Mouse (Mus musculus): ENCODE data around the gene Tecpr2.

The Tecpr2 gene

DNA sequence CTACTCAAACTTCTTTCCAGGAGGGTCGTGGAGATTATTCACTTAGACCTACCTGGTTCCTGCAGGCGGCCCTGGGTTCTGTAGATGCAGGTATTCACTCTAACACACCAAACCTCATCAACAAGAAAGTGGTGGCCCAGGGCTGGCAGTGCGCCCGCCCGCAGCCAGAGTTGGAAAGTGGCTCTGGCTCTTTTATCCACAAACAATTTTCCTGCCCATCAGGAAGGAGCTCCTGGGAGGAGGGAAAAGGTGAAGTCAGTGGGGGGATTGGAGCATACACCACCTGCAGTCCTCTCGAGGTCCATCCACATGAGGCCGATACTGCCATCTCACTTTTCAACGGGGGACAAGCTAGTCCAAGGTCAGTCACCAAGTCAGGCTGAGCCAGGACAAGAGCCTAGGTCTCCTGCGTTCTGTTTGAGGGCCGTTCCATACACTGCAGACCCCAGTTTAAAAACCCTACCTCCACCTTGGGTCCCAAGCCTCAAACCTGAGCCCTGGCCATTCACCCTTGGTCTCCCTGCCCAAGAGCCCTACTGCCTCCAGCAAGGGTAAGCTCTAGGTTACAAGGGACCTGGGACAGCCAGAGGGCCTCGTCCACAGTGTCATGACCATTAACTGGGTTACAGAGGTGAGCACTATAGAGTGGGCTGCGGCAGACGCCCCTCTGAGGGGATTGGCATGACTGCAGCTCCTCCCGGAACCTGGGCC, 89.0 kb downstream of the Tecpr2 start:
- peak in 1 of 2 experiments; percentile 20 for DNase-seq (ENCODE audit: low spot score in 2 of 2)

DNA sequence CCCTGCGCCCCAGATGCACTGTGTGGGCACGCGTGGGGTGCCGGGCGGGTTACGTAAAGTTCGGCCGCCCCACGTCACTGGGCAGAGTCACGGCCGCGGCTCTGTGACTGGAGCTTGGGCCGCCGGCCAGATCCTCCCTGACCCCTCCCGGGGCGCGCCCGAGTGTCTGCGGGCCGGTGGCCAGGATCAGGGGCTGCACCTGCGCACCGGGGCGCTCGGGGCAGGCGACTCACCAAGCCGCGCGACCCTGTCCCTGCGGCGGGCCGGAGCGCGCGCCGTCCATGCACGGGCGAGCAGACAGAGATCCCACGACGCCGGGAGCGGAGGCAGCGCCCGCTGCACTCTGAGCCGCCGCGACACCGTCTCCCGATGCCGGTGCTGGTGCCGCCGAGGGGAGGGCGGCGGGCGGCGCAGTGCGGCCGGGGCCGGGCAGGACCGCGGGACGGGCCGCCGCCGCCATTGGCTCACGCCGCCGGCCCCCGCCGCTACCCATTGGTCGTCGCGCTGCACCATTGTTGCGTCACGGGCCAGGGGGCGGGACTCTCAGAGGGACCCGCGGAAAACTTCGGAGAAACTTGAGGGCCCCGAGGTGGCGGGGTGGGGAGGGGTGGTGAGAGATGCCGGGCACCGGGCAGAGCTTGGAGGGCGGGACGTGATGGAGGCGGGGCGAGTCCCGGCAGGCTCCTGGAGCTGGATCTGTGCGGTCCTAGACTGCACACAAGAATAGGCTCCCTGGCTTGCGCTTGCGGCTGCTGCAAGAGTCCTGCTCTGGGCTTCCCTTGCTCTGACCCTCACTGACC, 89.7 kb downstream of the Tecpr2 start, which contains the start of gene Ankrd9:
Ankrd9 (minus strand) TSS at position 434 of the 800 bp plus-strand sequence.
- DNase-seq (ENCODE audit: low spot score in 2 of 2) = peak; percentile 60 to 90

DNA sequence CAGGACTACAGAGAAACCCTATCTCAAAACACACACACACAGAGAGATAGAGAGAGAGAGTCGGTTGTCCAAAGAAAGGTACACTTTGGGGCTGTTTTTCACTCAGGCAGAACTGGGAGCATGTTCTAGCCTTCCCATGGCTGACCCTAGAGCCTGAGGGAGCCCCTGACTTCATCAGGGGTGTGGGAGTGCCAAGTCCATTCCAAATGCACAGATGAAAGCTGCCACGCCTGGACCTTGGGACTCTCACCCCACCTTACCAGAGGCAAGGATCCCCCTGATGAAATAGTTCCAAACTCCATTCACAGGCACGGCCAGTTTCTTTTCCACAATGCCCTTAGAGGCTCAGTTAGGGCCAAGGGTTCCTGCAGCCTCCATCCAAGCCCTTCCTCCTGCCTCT, 90.7 kb downstream of the Tecpr2 start:
- no peak for DNase-seq (ENCODE audit: low spot score in 2 of 2)

DNA sequence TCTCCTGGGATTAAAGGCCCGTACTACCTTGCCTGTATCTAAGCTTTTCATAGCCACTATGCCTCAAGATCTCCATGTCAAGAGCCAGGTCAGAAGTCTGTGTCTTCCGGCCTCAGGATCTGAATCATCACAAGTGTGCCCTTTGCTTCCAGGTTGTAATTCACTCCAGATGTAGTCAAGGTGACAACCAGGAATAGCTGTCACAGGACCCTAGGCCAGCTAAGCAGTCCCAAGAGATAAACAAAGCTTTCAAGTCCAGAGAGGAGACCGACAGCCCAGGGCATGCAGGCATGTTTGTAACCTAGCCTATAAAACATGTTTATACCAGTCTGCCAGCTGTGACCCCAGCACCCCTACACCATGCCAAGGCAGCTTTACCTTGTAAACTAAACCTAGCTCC, 92.7 kb downstream of the Tecpr2 start:
- DNase-seq (ENCODE audit: low spot score in 2 of 2) = no peak

DNA sequence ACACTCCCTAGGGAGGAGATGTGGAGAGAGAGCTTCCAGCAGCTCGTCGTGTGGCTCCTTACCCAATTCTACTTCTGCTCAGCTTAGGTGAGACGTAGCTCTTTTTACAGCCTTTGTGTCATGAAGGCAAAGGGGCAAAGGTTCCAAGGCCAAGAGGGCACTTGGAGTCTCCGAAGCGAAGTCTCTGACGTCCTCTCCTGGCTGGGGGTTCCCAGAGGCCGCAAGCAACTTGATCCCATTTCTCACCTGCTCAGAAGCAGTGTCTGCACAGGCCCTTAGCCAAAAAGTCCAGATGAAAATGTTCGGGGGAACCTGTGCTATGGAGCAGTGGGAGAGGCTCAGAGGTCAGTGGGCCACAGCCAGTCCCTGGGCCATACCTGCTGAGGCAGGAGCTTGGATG, 94.0 kb downstream of the Tecpr2 start:
- DNase-seq (ENCODE audit: low spot score in 2 of 2) = no peak

DNA sequence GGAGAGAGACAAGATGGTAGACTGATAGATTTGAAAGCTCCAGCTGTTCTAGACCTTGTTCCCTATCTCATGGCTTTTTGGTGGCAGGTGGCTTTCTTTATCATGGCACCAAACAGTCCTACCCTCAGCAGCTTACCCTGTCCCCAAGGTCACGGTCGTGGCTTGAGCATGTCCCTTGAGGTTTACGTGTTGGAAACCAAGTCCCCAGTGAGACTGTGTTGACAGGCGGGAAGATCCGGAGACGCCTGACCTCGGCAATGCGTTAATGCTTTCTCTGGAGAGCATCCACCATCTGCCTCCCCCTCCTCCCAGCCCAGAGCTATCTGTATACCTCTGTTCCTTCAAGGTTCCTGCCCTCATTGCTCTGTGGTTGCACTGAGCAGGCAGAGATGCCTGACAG, 94.7 kb downstream of the Tecpr2 start:
- DNase-seq (ENCODE audit: low spot score in 2 of 2) = no peak

DNA sequence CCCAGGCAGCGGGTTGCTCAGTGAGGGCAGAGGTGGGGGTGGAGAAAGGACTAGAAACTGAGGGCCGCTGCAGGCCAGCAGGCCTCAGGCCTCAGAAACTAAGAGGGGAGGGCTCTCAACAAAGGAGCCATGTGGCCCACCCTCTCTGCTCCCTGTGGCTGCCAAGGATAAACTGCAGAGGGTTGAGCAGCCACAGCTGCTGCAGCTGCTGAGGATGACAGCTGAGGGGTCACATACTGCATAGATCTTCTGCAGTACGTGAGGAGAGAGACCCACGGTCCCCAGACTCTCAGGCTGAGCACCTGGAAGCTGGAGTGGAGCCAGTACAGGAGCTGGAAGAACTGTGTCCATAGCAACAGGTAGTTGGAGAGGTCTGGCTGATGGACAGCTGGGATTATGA, 95.5 kb downstream of the Tecpr2 start:
- DNase-seq (ENCODE audit: low spot score in 2 of 2) = no peak

DNA sequence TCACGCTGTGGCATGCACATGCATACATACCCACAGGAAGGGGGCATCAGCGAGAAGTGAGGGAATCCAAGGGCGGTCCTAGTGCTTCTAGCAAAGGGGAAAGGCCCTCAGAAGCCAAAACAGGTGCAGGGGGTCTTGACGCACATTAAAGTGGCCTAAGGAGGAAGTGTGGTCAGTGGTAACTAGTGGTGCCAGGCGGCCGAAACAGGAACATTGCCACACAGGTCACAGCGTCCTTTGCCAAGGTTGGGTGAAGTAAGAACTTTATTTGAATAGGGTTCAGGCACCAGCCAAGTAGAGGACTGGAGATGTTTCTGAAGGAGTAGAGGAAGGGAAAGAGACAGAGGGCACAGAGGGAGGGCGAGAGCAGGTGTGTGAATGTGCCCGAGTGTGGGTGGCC, 96.1 kb downstream of the Tecpr2 start:
- no peak for DNase-seq (ENCODE audit: low spot score in 2 of 2)

DNA sequence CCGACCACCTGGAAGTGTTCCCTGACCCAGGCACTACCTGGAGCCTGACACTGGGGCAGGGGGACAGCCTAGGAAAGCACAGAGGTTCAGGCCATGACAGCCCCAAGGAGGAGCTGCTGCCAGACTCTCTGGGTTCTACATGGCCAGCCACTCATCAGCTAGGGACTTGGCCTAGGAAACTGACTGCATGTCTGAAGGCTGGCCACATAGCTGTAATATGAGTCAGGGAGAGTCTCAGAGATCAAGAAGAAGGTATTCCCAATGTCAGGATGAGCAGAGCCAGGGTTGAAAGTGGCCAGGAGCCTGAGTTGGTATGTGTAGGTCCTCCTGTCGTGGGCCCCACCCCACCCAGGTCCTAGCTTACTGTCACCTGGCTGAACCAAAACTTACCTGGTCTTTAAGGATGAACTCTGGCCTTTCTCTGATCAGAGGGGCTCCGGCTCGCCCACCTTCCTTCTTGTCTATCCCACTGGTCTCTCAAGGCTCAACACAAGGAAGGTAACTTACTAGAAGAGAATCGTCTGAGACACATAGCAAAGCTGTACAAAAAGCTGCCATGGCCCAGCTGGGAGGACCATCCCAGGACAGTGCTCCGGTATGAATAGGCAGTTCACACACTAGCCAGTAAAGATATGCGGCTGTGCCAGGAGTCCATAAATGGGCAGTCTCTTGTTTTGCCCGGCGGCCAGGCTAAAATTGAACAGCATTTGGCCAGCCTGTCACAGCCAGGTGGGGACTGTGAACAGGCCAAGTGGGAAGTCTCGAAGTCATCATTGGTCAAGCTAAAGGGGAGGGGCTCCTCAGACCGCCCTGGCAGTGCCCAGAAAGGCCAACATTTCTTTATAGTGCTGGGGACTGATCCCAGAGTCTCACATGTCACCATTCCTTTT, 97.7 kb downstream of the Tecpr2 start:
- DNase-seq (ENCODE audit: low spot score in 2 of 2) = no peak

DNA sequence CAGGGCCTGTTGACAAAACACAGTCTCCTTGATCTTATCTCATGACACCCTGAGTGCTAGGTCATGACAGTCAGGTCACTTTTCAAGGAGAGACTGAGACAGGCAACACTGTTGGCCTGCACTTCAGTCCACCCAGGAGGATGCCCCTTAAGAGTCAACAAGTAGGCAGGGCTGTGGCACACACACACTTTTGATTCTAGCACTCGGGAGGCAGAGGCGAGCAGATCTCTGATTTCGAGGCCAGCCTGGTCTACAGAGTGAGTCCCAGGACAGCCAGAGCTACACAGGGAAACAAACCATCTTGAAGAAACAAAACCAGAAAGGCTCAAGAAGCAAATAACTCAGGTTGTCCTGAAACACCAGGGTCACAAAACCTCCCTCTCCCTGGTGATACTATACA, 100.3 kb downstream of the Tecpr2 start:
- DNase-seq (ENCODE audit: low spot score in 2 of 2) = no peak

DNA sequence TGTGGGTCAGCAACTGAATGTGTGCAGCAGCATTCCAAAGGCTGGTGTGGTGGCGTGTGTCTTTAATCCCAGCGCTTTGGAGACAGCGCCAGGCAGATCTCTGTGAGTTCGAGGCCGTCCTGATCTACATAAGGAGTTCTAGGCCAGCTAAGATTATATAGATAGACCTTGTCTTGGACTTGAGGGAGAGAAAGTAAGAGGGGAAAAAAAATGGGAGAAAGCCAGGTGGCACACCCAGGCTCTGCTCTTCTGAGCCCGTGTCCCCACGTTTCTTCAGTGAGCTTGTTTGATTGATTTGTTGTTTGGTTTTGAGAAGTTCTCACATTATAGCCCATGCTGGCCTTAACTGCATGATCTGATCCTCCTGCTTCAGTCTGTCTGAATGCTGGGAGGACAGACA, 101.4 kb downstream of the Tecpr2 start:
- DNase-seq (ENCODE audit: low spot score in 2 of 2) = no peak

DNA sequence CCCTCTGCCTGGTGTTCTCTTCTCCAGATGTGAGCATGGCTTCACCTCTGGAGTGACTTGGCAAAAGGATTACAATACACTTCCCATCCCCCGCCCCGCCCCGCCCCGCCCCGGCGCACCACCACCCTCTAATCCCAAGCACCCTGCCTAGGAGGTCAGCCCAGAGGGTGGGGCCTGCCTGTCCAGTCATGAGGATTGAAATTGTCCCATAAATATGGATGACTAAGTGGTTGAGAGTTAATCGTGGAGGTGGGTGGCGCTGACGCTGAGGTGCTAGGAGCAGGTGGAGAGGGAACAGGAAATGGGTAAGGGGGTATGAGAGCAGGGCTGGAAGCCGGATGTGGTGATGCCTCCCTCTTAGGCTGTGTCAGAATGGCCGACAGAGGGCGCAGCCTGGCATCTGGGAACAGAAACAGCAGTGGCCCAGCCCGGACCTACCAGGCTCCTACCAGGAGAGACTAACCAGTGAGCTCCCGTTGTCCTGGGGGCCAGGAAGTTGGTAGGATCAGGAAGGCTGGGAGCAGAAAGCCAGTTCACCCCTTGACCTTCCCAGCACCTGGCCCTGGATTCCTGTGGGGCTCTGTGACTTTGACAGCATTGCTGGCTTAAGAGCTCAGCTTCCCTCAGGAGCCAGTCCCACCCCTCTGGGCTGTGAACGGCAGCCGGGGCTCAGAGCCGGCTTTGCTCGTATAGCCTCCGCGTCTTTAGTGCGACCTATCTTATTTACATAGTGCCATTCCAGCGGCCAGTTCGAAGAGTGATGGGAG, 102.5 kb downstream of the Tecpr2 start:
- DNase-seq (ENCODE audit: low spot score in 2 of 2) = peak in 1 of 2 experiments; percentile 57

DNA sequence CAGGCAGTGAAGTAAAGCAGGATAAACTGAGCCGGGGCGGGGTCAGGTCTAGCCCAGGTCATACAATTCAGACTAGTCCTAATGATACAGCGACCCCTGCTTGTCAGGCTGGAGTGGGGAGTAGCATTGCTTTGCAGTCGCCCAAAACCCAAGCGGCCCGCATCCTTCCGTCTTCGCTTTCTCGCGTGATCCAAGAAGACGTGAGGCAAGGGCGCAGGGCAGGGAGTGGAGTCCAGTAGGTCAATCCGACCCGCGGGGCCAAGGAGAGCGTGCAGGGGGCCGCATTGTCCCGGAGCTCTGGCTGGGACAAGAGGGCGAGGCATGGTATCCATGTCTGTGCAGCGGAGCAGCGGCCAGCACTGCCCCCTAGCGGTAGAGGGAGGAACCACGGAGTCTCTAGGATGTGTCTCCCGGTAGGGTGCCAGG, 103.1 kb downstream of the Tecpr2 start:
- peak; percentile 49 to 90 for DNase-seq (ENCODE audit: low spot score in 2 of 2)

DNA sequence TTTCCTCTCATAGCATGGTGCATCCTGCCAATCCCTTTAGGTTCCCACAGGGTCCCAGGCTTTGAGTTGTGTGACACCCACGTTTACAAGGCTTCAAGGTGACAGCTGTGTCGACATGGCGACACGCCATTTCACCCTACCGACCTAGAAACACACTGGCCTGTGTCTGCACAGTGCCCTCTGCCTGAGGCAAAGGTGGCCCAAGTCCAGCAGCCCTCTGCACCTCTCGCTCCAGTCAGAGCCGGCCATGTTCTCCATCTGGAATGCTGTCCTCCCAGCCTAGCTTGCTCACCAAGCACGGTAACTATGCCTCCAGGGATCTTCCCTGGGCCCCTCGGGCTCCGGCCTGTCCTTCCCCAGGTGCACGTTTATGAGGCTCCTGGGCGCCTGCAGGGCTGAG, 103.7 kb downstream of the Tecpr2 start:
- DNase-seq (ENCODE audit: low spot score in 2 of 2) = no peak

DNA sequence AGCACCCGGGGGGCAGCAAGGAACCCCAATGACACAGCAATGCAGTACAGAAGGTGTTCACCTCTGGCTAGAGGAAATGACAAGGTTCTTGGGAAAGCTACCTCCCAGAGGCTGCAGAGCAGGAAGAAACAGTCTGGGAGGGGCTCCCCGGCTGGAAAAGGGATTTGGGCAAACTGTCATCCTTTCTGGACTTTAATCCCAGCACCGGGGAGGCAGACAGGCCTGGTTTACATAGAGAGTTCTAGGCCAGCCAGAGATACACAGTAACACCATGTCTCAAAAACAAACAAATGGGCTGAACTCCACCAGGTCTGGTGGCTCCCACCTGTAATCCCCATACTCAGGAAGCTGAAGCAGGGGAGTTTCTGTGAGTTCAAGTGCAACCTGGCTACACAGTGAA, 104.2 kb downstream of the Tecpr2 start:
- DNase-seq (ENCODE audit: low spot score in 2 of 2) = no peak

DNA sequence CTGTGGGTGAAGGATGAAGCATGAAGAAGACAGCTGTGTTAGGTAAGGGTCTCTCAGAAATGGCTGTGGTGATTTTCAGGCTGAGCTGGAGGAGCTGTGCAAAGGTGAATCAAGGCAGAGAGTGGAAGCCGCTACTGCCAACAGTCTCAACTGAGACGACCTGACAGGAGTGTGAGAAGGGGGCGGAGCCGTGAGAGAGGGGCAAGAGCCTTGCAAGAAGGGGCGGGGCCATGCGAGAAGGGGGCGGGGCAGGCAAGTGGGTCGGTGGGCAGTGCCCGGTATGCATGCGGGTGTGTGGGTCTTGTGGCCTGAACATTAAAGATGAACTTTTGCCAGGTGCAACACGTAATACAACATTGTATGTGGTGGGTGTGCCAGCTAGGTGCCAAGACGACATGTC, 105.6 kb downstream of the Tecpr2 start:
- DNase-seq (ENCODE audit: low spot score in 2 of 2) = no peak

DNA sequence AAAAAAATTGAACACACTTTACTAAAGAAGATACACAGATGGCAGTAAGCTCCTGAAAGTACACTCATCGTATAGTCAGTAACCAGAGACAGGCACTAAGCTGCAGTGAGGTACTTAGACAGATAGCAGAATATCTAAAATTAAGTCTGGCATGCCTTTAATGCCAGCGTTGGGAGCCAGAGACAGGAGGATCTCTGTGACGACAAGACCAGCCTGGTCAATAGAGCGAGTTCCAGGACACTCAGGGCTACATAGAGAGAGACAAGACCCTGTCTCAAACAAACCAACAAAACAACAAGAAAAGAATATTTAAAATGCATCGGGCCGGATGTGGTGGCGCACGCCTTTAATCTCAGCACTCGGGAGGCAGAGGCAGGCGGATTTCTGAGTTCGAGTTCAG, 109.0 kb downstream of the Tecpr2 start:
- no peak for DNase-seq (ENCODE audit: low spot score in 2 of 2)

DNA sequence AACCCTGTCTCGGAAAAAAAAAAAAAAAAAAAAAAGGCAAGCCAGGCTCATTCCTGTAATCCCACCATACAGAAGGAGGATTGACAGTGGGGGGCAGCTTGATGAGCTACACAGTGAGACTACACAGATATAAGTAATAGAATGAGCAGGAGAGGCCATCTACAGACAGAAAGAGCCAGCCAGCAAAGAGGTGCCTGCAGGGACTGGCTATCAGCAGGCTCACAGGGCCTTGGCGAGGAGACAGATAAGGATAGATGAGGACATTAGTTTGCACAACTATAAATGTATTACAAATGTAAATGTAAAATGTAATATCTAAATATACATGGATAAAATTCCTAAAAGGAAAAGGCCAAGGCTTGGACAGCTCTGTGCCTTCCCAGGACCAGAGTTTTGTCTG, 110.8 kb downstream of the Tecpr2 start:
- DNase-seq (ENCODE audit: low spot score in 2 of 2) = no peak

DNA sequence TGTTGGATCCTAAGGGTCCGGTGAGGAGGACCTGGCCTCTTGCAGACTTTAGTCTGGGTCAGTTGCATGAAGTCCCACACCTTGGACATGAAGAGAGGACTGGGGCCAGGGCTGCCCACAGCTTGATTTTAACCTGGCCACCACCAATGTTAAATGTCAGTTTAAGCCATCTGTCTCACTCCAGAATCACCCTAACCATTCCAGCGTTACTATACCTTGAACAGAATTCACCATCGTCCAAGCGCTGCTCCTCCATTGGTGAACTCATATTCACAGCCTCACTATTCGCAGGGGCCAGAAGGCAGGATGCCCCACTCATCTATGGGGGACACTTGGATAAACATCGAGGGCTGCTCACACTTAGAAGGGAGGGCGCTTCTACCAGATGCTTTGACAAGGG, 111.9 kb downstream of the Tecpr2 start:
- no peak for DNase-seq (ENCODE audit: low spot score in 2 of 2)

DNA sequence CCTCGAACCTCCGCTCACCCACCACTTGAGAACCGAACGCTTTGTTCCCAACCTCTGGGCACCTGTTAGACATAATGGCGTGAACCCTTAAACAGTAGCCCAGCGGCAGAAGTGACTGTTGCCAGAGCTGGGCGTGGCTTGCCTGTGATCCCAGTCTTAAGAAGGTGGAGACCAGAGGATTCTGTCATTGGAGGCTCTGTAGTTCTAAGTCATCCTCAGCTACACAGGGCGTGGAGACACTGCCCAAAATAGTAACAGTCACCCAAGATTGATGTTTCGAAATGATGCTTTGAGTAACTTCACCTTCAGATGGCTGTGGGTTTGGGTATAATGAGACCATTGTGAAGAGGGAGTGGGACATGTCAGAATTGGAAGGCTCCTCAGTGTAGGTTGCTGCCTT, 115.1 kb downstream of the Tecpr2 start:
- no peak for DNase-seq (ENCODE audit: low spot score in 2 of 2)

DNA sequence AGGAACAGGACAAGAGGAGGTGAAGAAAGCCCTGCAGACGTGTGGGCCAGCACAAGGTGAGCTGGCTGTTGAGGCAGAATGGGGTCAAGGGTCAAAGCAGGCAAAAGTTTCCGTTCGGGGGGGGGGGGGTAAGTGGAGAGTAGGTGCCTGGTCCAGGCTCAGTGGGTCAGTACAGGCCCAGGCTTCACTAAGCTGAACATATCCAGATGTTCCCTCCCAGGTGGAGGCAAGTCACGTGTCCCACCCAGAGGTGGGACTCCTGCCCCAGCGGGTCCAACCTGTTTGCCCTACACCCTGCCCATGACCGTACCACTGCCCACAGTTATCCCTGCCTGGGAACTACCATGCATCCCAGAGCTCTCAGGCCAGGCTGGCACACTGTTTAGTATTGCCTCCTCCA, 116.7 kb downstream of the Tecpr2 start:
- no peak for DNase-seq (ENCODE audit: low spot score in 2 of 2)

DNA sequence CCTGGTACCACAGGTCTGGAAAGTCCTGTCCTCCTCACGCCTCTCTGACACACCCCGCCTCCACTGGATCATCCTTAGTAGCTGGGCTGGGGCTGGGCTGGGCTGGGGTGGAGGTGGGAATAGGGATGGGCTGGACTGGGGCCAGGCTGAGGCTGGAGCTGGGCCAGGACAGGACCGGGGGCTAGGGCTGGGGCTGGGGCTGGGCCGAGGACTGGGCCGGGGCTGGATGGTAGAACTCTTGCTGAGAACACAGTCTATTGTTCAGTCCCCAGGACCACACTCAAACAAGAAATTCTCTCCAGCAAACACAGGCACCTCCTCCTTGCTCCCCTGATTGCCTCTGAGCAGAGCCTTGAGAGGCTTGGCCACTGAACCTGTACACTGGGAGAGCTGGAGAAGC, 117.3 kb downstream of the Tecpr2 start:
- DNase-seq (ENCODE audit: low spot score in 2 of 2) = no peak

All from left cerebral cortex, adult 9 months (tissue).